Mouse (Mus musculus) embryonic facial prominence, embryonic 13.5 days (tissue): Measurements from ENCODE around the gene AL732309.1. TPM values are rescaled to one million over a fixed set of nuclear protein-coding genes. Genes with fewer than 3 reads are reported as not detected.

Experiments
- ATAC-seq: fragments of 200-750 bp; cut with Nextera tagmentation; 2 replicates; pipeline ENCODE4 v1.8.0; 2017; ENCODE audit warnings: low read depth; ENCODE audit not compliant: insufficient number of reproducible peaks, insufficient read depth, low FRiP score, low TSS enrichment
- H3K27ac ChIP-seq: fragments of 300-500 bp; sonication (generic); 2 replicates; pipeline ENCODE4 v1.5.1; 2015; ENCODE audit warnings: moderate library complexity, mild to moderate bottlenecking, inconsistent platforms
- H3K27me3 ChIP-seq: fragments of 300-500 bp; sonication (generic); 2 replicates; pipeline ENCODE4 v1.6.1; 2015; ENCODE audit warnings: mild to moderate bottlenecking, inconsistent platforms
- H3K36me3 ChIP-seq: fragments of 300-500 bp; sonication (generic); 2 replicates; pipeline ENCODE4 v1.6.1; 2015; ENCODE audit warnings: mild to moderate bottlenecking, inconsistent platforms
- H3K4me1 ChIP-seq: fragments of 300-500 bp; sonication (generic); 2 replicates; pipeline ENCODE4 v1.6.1; 2015; ENCODE audit warnings: inconsistent platforms
- H3K4me2 ChIP-seq: fragments of 300-500 bp; sonication (generic); 2 replicates; pipeline ENCODE4 v1.6.1; 2015; ENCODE audit warnings: moderate library complexity, mild to moderate bottlenecking, inconsistent platforms
- H3K4me3 ChIP-seq: fragments of 300-500 bp; sonication (generic); 2 replicates; pipeline ENCODE4 v1.5.1; 2015; ENCODE audit warnings: mild to moderate bottlenecking, inconsistent platforms
- H3K9ac ChIP-seq: fragments of 300-500 bp; sonication (generic); 2 replicates; pipeline ENCODE4 v1.6.1; 2015; ENCODE audit warnings: mild to moderate bottlenecking, inconsistent platforms
- H3K9me3 ChIP-seq: fragments of 300-500 bp; sonication (generic); 2 replicates; pipeline ENCODE4 v1.6.1; 2016; ENCODE audit warnings: inconsistent platforms
- WGBS: fragments of 180-500 bp; shearing (Covaris S2); methylation state at CpG from one replicate; pipeline ENCODE4 v1.1.7; 2015; ENCODE audit warnings: mixed read lengths; 5-methylcytosine and 5-hydroxymethylcytosine counted together
- polyA plus RNA-seq: library from polyadenylated mRNA; unstranded; fragments of >200 nt; fragmentation: Nextera tagmentation; extraction: Ambion mirVana; gene quantifications from 2 replicates; pipeline ENCODE4 v1.2.1, GENCODE M21; 2015

The AL732309.1 gene
- polyA plus RNA-seq, 1 experiment from 2014 or later: 6.9 TPM

GRCm38 (mm10) chr2:25207593-25207992 is 39.1 kb downstream of the AL732309.1 start:
- ATAC-seq: no peak
- H3K36me3 ChIP-seq: peaks cover 64% of the 10 kb centered on the region
- H3K27ac ChIP-seq: no peak overlapping the region
- H3K4me1 ChIP-seq: peaks cover 20% of the 10 kb centered on the region
- no peak overlapping the region for H3K4me3 ChIP-seq
- H3K27me3 ChIP-seq: no peaks in the 10 kb centered on the region
- 83% methylated on average over 1 of the region's 1 CpGs for WGBS
- H3K9ac ChIP-seq: no peak overlapping the region
- H3K4me2 ChIP-seq: no peak overlapping the region
- no peaks in the 10 kb centered on the region for H3K9me3 ChIP-seq

GRCm38 (mm10) chr2:25203631-25204214 is 42.9 kb downstream of the AL732309.1 start:
- 0 out of 2 replicates have a peak, but pooled peaks cover under 1% of the 10 kb centered on the region for H3K4me1 ChIP-seq

GRCm38 (mm10) chr2:25200631-25201030 is 46.0 kb downstream of the AL732309.1 start:
- Histone ChIP-seq H3K4me3 (no peak overlapping the region), H3K9ac (no peak overlapping the region), H3K27ac (no peak overlapping the region), H3K36me3 (peaks cover 75% of the 10 kb centered on the region), H3K9me3 (no peaks in the 10 kb centered on the region), H3K4me1 (peaks cover 13% of the 10 kb centered on the region), H3K4me2 (no peak overlapping the region), H3K27me3 (peaks cover 25% of the 10 kb centered on the region)
- no peak for ATAC-seq
- WGBS: 85% methylated on average over 2 of the region's 2 CpGs

More at GRCm38 (mm10) chr2:25203631-25204214, 42.9 kb downstream of the AL732309.1 start:
- H3K27ac ChIP-seq: no peak overlapping the region
- no peak overlapping the region for H3K4me2 ChIP-seq
- no peak overlapping the region for H3K4me3 ChIP-seq
- ATAC-seq: no peak
- no peaks in the 10 kb centered on the region for H3K9me3 ChIP-seq
- WGBS: 66% methylated on average over 4 of the region's 4 CpGs
- H3K27me3 ChIP-seq: no peaks in the 10 kb centered on the region
- peaks cover 97% of the 10 kb centered on the region for H3K36me3 ChIP-seq
- no peak overlapping the region for H3K9ac ChIP-seq

GRCm38 (mm10) chr2:25197946-25198345 is 48.7 kb downstream of the AL732309.1 start:
- Histone ChIP-seq H3K4me3 (no peak overlapping the region), H3K9me3 (no peaks in the 10 kb centered on the region), H3K9ac (0 out of 2 replicates have a peak overlapping the region, but pooled peaks have one; percentile 16), H3K36me3 (peaks cover 48% of the 10 kb centered on the region), H3K4me2 (no peak overlapping the region), H3K27ac (no peak overlapping the region), H3K27me3 (peaks cover 44% of the 10 kb centered on the region), H3K4me1 (peaks cover 32% of the 10 kb centered on the region)
- no peak for ATAC-seq

GRCm38 (mm10) chr2:25197191-25197590 is 49.5 kb downstream of the AL732309.1 start:
- H3K4me2 ChIP-seq: no peak overlapping the region
- 0 out of 2 replicates have a peak overlapping the region, but pooled peaks have one; percentile 16 for H3K9ac ChIP-seq
- peaks cover 44% of the 10 kb centered on the region for H3K27me3 ChIP-seq
- peaks cover 40% of the 10 kb centered on the region for H3K36me3 ChIP-seq
- 20% methylated on average over 2 of the region's 2 CpGs for WGBS
- peak overlapping the region; percentile 29; the same call in 1 of the 2 replicates for H3K4me3 ChIP-seq
- no peaks in the 10 kb centered on the region for H3K9me3 ChIP-seq
- no peak overlapping the region for H3K27ac ChIP-seq
- no peak for ATAC-seq
- H3K4me1 ChIP-seq: peaks cover 32% of the 10 kb centered on the region

GRCm38 (mm10) chr2:25196172-25196954 is 50.3 kb downstream of the AL732309.1 start, which contains the start of gene Tor4a:
Tor4a (minus strand) TSS chr2:25196886.
- Histone ChIP-seq H3K4me1 (peaks cover 32% of the 10 kb centered on the region), H3K4me2 (peak within 1 kb of the TSS; percentile 55), H3K9ac (peak within 1 kb of the TSS; percentile 54), H3K27me3 (peaks cover 44% of the 10 kb centered on the region), H3K36me3 (peaks cover 32% of the 10 kb centered on the region), H3K27ac (no peak within 1 kb of the TSS), H3K9me3 (no peaks in the 10 kb centered on the region), H3K4me3 (peak within 1 kb of the TSS; percentile 29)
- ATAC-seq: peak; percentile 33; the same call in 1 of the 2 replicates
- 12% methylated on average over 8 of the region's 8 CpGs for WGBS

GRCm38 (mm10) chr2:25195211-25196156 is 51.2 kb downstream of the AL732309.1 start:
- Histone ChIP-seq H3K9me3 (no peaks in the 10 kb centered on the region), H3K36me3 (peaks cover 23% of the 10 kb centered on the region), H3K27me3 (peaks cover 44% of the 10 kb centered on the region), H3K27ac (no peak overlapping the region), H3K9ac (peak overlapping the region; percentile 54), H3K4me1 (peaks cover 32% of the 10 kb centered on the region), H3K4me3 (peak overlapping the region; percentile 29), H3K4me2 (peak overlapping the region; percentile 55)
- no peak for ATAC-seq
- 18% methylated on average over 55 of the region's 55 CpGs for WGBS

Other genes with a start within 250 kb of the AL732309.1 start
- gene Nsmf, start 192.5 kb downstream of the AL732309.1 start, polyA plus RNA-seq: 82.5 and 87.4 TPM in 2 replicates
- gene Entpd8, start 166.6 kb downstream of the AL732309.1 start, polyA plus RNA-seq: not detected in 2 replicates
- 0.17 TPM in 1 of 2 replicates, not detected in the other for gene Noxa1, start 151.7 kb downstream of the AL732309.1 start, polyA plus RNA-seq
- 15.0 and 16.7 TPM in 2 replicates for gene Nrarp, start 66.1 kb downstream of the AL732309.1 start, polyA plus RNA-seq
- gene Tor4a, start 50.0 kb downstream of the AL732309.1 start, polyA plus RNA-seq: 5.1 and 6.1 TPM in 2 replicates
- 110 and 114 TPM in 2 replicates for gene Nelfb, start 35.4 kb downstream of the AL732309.1 start, polyA plus RNA-seq
- 0.15 TPM in 1 of 2 replicates, not detected in the other for gene Stpg3, start 32.2 kb downstream of the AL732309.1 start, polyA plus RNA-seq
- gene Fam166a, start 28.1 kb downstream of the AL732309.1 start, polyA plus RNA-seq: not detected in 2 replicates
- gene Tubb4b, start 22.2 kb downstream of the AL732309.1 start, polyA plus RNA-seq: 409 and 438 TPM in 2 replicates
- not detected in 2 replicates for gene Slc34a3, start 12.5 kb downstream of the AL732309.1 start, polyA plus RNA-seq
- not detected in 2 replicates for gene Rnf224, start 10.1 kb downstream of the AL732309.1 start, polyA plus RNA-seq
- 10.8 and 11.3 TPM in 2 replicates for gene Rnf208, start 4.6 kb downstream of the AL732309.1 start, polyA plus RNA-seq
- gene Cysrt1, start 4.4 kb downstream of the AL732309.1 start, polyA plus RNA-seq: 0.81 TPM in 1 of 2 replicates, not detected in the other
- gene Tmem203, start 8.6 kb upstream of the AL732309.1 start, polyA plus RNA-seq: 24.5 and 25.3 TPM in 2 replicates
- 7.5 and 8.2 TPM in 2 replicates for gene Tprn, start 15.8 kb upstream of the AL732309.1 start, polyA plus RNA-seq
- 231 and 246 TPM in 2 replicates for gene Ssna1, start 25.6 kb upstream of the AL732309.1 start, polyA plus RNA-seq
- 137 and 143 TPM in 2 replicates for gene Anapc2, start 25.6 kb upstream of the AL732309.1 start, polyA plus RNA-seq
- not detected in 2 replicates for gene Tmem210, start 41.3 kb upstream of the AL732309.1 start, polyA plus RNA-seq
- gene Lrrc26, start 43.1 kb upstream of the AL732309.1 start, polyA plus RNA-seq: 0.22 TPM in 2 replicates
- gene Grin1, start 72.3 kb upstream of the AL732309.1 start, polyA plus RNA-seq: 0.38 and 1.2 TPM in 2 replicates
- 61.1 and 79.4 TPM in 2 replicates for gene Man1b1, start 85.5 kb upstream of the AL732309.1 start, polyA plus RNA-seq
- gene Dpp7, start 109.5 kb upstream of the AL732309.1 start, polyA plus RNA-seq: 23.0 and 25.5 TPM in 2 replicates
- 9.9 and 14.9 TPM in 2 replicates for gene Uap1l1, start 118.8 kb upstream of the AL732309.1 start, polyA plus RNA-seq
- 38.9 and 47.9 TPM in 2 replicates for gene Sapcd2, start 125.5 kb upstream of the AL732309.1 start, polyA plus RNA-seq
- gene Entpd2, start 149.0 kb upstream of the AL732309.1 start, polyA plus RNA-seq: 0.87 and 1.1 TPM in 2 replicates
- 42.5 and 48.9 TPM in 2 replicates for gene Npdc1, start 152.5 kb upstream of the AL732309.1 start, polyA plus RNA-seq
- gene Fut7, start 176.4 kb upstream of the AL732309.1 start, polyA plus RNA-seq: 0.12 and 0.17 TPM in 2 replicates
- 2.9 and 4.0 TPM in 2 replicates for gene Abca2, start 181.8 kb upstream of the AL732309.1 start, polyA plus RNA-seq
- gene Clic3, start 210.0 kb upstream of the AL732309.1 start, polyA plus RNA-seq: 5.0 and 7.2 TPM in 2 replicates
- gene Paxx, start 214.2 kb upstream of the AL732309.1 start, polyA plus RNA-seq: 29.4 and 35.9 TPM in 2 replicates
- gene Ptgds, start 223.2 kb upstream of the AL732309.1 start, polyA plus RNA-seq: 1.3 and 2.8 TPM in 2 replicates
- gene Lcn12, start 247.0 kb upstream of the AL732309.1 start, polyA plus RNA-seq: not detected in 2 replicates